Mouse (Mus musculus) thymus, postnatal 25 days (tissue): Measurements from ENCODE around the gene Smg1.

Source experiments
- DNase-seq: peaks from one replicate; pipeline ENCODE4 v3.0.0; 2022

Smg1 gene

DNA sequence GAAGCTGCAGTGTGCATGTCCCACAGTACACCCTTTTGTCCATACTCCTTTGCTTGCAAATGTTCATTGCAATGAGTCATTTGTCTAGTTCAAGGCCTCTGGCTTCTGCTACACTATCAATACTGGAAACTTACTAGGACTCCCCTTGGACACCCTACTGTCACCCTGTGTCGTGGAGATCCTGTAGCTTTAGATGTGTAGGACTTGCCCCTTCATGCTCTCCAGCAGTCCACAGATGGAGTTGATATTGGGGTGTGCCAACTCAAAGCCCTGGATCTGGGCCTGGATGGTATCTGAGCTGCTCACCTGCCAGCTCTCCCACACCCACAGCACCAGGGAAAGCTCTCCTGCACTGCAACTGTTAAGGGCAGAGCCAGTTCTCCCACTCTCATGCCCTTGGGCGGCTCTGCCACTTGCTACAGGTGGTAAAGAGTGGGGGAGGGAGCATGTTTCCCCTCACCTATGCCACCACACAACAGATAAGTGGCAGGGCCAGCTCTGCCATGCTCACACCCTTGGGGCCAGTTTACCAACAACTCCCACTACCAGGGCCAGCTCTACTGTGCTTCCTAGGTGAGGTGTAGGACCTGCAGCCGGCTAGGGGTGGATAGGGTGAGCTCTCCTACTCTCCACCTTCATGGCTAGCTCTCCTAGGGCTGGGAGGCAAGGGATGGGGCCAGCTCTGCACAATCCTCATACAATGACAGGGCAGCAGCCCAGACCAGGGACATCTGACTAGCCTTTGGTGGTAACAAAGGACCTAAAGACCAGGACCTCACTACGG is 140.6 kb downstream of the Smg1 start:
- DNase-seq = no peak

DNA sequence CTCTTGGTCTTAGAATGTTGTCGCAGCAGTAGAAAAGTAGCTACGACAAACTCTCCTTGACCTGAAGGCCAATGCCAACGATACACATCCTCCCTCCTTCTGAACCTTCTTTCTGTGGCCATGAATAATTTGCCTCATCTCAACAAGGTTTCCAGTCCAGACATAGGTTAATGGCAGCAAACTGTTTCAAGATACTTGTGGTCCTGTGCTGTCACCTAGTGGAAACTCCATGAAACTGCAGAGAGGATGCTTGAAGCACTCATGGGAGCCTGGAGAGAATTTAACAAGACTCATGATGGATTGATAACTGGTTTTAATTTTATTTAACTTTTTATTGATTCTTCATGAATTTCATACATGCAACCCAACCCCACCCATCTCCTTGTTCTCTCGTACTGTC is 141.2 kb downstream of the Smg1 start:
- DNase-seq = peak; percentile 44

DNA sequence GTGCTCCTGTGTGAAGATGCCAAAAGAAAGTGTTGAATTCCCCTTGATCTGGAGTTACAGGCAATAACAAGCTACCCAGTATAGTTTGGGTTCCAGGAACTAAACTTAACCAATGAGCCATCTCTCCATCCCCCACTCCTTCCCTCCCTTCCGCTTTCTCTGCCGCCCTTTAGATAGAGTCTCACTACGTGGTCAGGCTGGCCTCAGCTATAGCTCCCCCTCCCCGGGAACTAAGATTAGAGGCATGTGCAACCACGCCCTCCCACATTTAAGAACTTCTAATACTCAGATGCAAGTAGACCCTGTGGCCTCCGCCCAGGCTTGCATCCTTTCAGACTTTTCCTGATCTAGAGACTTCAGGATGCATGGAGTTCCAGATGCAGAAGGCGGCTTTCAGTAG is 145.9 kb downstream of the Smg1 start:
- DNase-seq = no peak
